Mouse (Mus musculus) neural tube, embryonic 12.5 days (tissue): ENCODE results near the gene Zfyve27. TPM values are rescaled to one million over a fixed set of nuclear protein-coding genes. Genes with fewer than 3 reads are reported as not detected.

ENCODE experiments used
- ATAC-seq: fragments of 200-750 bp; cut with Nextera tagmentation; 2 replicates; pipeline ENCODE4 v1.8.0; 2017; ENCODE audit warnings: low read depth, mild to moderate bottlenecking, moderate TSS enrichment, moderate library complexity; ENCODE audit not compliant: low FRiP score
- H3K27ac ChIP-seq: fragments of 300-500 bp; sonication (generic); 2 replicates; pipeline ENCODE4 v1.5.1; 2016
- H3K27me3 ChIP-seq: fragments of 300-500 bp; sonication (generic); replicated peaks from 2 replicates; pipeline ENCODE4 v1.6.1; 2016; ENCODE audit warnings: mild to moderate bottlenecking
- H3K36me3 ChIP-seq: fragments of 300-500 bp; sonication (generic); 2 replicates; pipeline ENCODE4 v1.6.1; 2016; ENCODE audit warnings: mild to moderate bottlenecking
- H3K4me1 ChIP-seq: fragments of 300-500 bp; sonication (generic); 2 replicates; pipeline ENCODE4 v1.6.1; 2016
- H3K4me2 ChIP-seq: fragments of 300-500 bp; sonication (generic); replicated peaks from 2 replicates; pipeline ENCODE4 v1.6.1; 2016; ENCODE audit warnings: mild to moderate bottlenecking
- H3K4me3 ChIP-seq: fragments of 300-500 bp; sonication (generic); 2 replicates; pipeline ENCODE4 v1.5.1; 2016
- H3K9ac ChIP-seq: fragments of 300-500 bp; sonication (generic); 2 replicates; pipeline ENCODE4 v1.6.1; 2016; ENCODE audit warnings: mild to moderate bottlenecking
- H3K9me3 ChIP-seq: fragments of 300-500 bp; sonication (generic); 2 replicates; pipeline ENCODE4 v1.6.1; 2016; ENCODE audit warnings: mild to moderate bottlenecking
- WGBS: fragments of 180-500 bp; shearing (Covaris S2); methylation state at CpG from one replicate; pipeline ENCODE4 v1.1.7; 2016; 5-methylcytosine and 5-hydroxymethylcytosine counted together
- polyA plus RNA-seq: library from polyadenylated mRNA; unstranded; fragments of >200 nt; fragmentation: Nextera tagmentation; extraction: Ambion mirVana; gene quantifications from 2 replicates; pipeline ENCODE4 v1.2.1, GENCODE M21; 2016

The Zfyve27 gene
- 55.2 and 59.1 TPM in 2 replicates for polyA plus RNA-seq

GRCm38 (mm10) chr19:42163764-42164163, at the start of gene Zfyve27:
TSS of gene Zfyve27 (plus strand) at chr19:42163951.
- H3K4me1 ChIP-seq, result peaks cover 6% of the 10 kb centered on the region; the same call in 1 of the 2 replicates
- WGBS, result 75% methylated on average over 5 of the region's 5 CpGs
- ATAC-seq, result no peak
- no peaks in the 10 kb centered on the region for H3K9me3 ChIP-seq
- H3K4me3 ChIP-seq, result no peak within 1 kb of the TSS
- H3K9ac ChIP-seq, result no peak within 1 kb of the TSS
- no peaks in the 10 kb centered on the region for H3K36me3 ChIP-seq
- H3K27me3 ChIP-seq, result peaks cover 15% of the 10 kb centered on the region
- H3K27ac ChIP-seq, result no peak within 1 kb of the TSS
- no peak within 1 kb of the TSS for H3K4me2 ChIP-seq

GRCm38 (mm10) chr19:42115783-42116335, 47.9 kb upstream of the Zfyve27 start:
- no peak overlapping the region for H3K4me2 ChIP-seq
- no peak overlapping the region for H3K9ac ChIP-seq
- H3K36me3 ChIP-seq, result peaks cover 62% of the 10 kb centered on the region
- no peak overlapping the region for H3K4me3 ChIP-seq
- no peaks in the 10 kb centered on the region for H3K4me1 ChIP-seq
- H3K27ac ChIP-seq, result no peak overlapping the region
- H3K27me3 ChIP-seq, result no peaks in the 10 kb centered on the region
- 87% methylated on average over 4 of the region's 4 CpGs for WGBS
- no peaks in the 10 kb centered on the region for H3K9me3 ChIP-seq
- no peak for ATAC-seq

- Histone ChIP-seq H3K4me1 (no peaks in the 10 kb centered on the region), H3K27ac (no peak overlapping the region), H3K9ac (no peak overlapping the region), H3K36me3 (peaks cover 74% of the 10 kb centered on the region), H3K27me3 (no peaks in the 10 kb centered on the region), H3K4me2 (no peak overlapping the region), H3K4me3 (no peak overlapping the region), H3K9me3 (no peaks in the 10 kb centered on the region)
- ATAC-seq, result no peak
- WGBS, result 96% methylated on average over 9 of the region's 9 CpGs
Observed at GRCm38 (mm10) chr19:42118142-42118541, 45.6 kb upstream of the Zfyve27 start.

- Histone ChIP-seq H3K4me1 (no peaks in the 10 kb centered on the region), H3K27me3 (no peaks in the 10 kb centered on the region), H3K4me3 (no peak overlapping the region), H3K36me3 (peaks cover 74% of the 10 kb centered on the region), H3K27ac (no peak overlapping the region), H3K9ac (no peak overlapping the region), H3K9me3 (no peaks in the 10 kb centered on the region), H3K4me2 (no peak overlapping the region)
- ATAC-seq, result no peak
- 94% methylated on average over 5 of the region's 5 CpGs for WGBS
Observed at GRCm38 (mm10) chr19:42118596-42118995, 45.2 kb upstream of the Zfyve27 start.

- no peak for ATAC-seq
- no peak overlapping the region for H3K4me2 ChIP-seq
- H3K36me3 ChIP-seq, result peaks cover 67% of the 10 kb centered on the region
- 92% methylated on average over 8 of the region's 8 CpGs for WGBS
- no peak overlapping the region for H3K4me3 ChIP-seq
- no peaks in the 10 kb centered on the region for H3K27me3 ChIP-seq
- no peak overlapping the region for H3K9ac ChIP-seq
- H3K27ac ChIP-seq, result no peak overlapping the region
- no peaks in the 10 kb centered on the region for H3K9me3 ChIP-seq
- no peaks in the 10 kb centered on the region for H3K4me1 ChIP-seq
Observed at GRCm38 (mm10) chr19:42120451-42120850, 43.3 kb upstream of the Zfyve27 start.

- Histone ChIP-seq H3K9me3 (no peaks in the 10 kb centered on the region), H3K4me2 (no peak overlapping the region), H3K9ac (no peak overlapping the region), H3K36me3 (peaks cover 40% of the 10 kb centered on the region), H3K27ac (no peak overlapping the region), H3K27me3 (0 out of 2 replicates have a peak, but pooled peaks cover 4% of the 10 kb centered on the region), H3K4me3 (no peak overlapping the region), H3K4me1 (peaks cover 14% of the 10 kb centered on the region)
- ATAC-seq, result no peak
- WGBS, result 90% methylated on average over 13 of the region's 13 CpGs
Observed at GRCm38 (mm10) chr19:42124684-42125083, 39.1 kb upstream of the Zfyve27 start.

GRCm38 (mm10) chr19:42125501-42126218, 38.1 kb upstream of the Zfyve27 start:
- no peak for ATAC-seq
- Histone ChIP-seq H3K4me3 (no peak overlapping the region), H3K27me3 (0 out of 2 replicates have a peak, but pooled peaks cover 4% of the 10 kb centered on the region), H3K9ac (no peak overlapping the region), H3K27ac (no peak overlapping the region), H3K9me3 (no peaks in the 10 kb centered on the region), H3K4me2 (no peak overlapping the region), H3K36me3 (peaks cover 30% of the 10 kb centered on the region), H3K4me1 (peaks cover 21% of the 10 kb centered on the region)
- WGBS, result 82% methylated on average over 11 of the region's 11 CpGs

GRCm38 (mm10) chr19:42126219-42126605, 37.5 kb upstream of the Zfyve27 start:
- Histone ChIP-seq H3K4me2 (no peak overlapping the region), H3K9ac (no peak overlapping the region), H3K4me1 (peaks cover 21% of the 10 kb centered on the region), H3K27me3 (0 out of 2 replicates have a peak, but pooled peaks cover 4% of the 10 kb centered on the region), H3K4me3 (no peak overlapping the region), H3K9me3 (no peaks in the 10 kb centered on the region), H3K36me3 (peaks cover 25% of the 10 kb centered on the region), H3K27ac (no peak overlapping the region)
- ATAC-seq, result no peak
- 91% methylated on average over 6 of the region's 6 CpGs for WGBS

- Histone ChIP-seq H3K27me3 (0 out of 2 replicates have a peak, but pooled peaks cover 4% of the 10 kb centered on the region), H3K36me3 (peaks cover 18% of the 10 kb centered on the region), H3K9ac (no peak overlapping the region), H3K4me2 (no peak overlapping the region), H3K27ac (no peak overlapping the region), H3K9me3 (no peaks in the 10 kb centered on the region), H3K4me1 (peaks cover 21% of the 10 kb centered on the region), H3K4me3 (no peak overlapping the region)
- WGBS, result 93% methylated on average over 5 of the region's 5 CpGs
- no peak for ATAC-seq
Observed at GRCm38 (mm10) chr19:42127024-42127423, 36.7 kb upstream of the Zfyve27 start.

GRCm38 (mm10) chr19:42128052-42128740, 35.6 kb upstream of the Zfyve27 start:
- 5% methylated on average over 23 of the region's 23 CpGs for WGBS
- peak overlapping the region; percentile 93 for H3K4me2 ChIP-seq
- no peak overlapping the region for H3K27ac ChIP-seq
- H3K36me3 ChIP-seq, result peaks cover 12% of the 10 kb centered on the region
- H3K4me1 ChIP-seq, result peaks cover 21% of the 10 kb centered on the region
- peak overlapping the region; percentile 52 for H3K9ac ChIP-seq
- peak overlapping the region; percentile 49 for H3K4me3 ChIP-seq
- H3K9me3 ChIP-seq, result no peaks in the 10 kb centered on the region
- H3K27me3 ChIP-seq, result 0 out of 2 replicates have a peak, but pooled peaks cover 4% of the 10 kb centered on the region
- ATAC-seq, result 0 out of 2 replicates have a peak, but pooled peaks have one; percentile 1

- Histone ChIP-seq H3K9me3 (no peaks in the 10 kb centered on the region), H3K36me3 (peaks cover 7% of the 10 kb centered on the region; the same call in 1 of the 2 replicates), H3K4me3 (peak within 1 kb of the TSS; percentile 49), H3K9ac (peak within 1 kb of the TSS; percentile 52), H3K4me1 (peaks cover 21% of the 10 kb centered on the region), H3K4me2 (peak within 1 kb of the TSS; percentile 93), H3K27ac (no peak within 1 kb of the TSS), H3K27me3 (0 out of 2 replicates have a peak, but pooled peaks cover 4% of the 10 kb centered on the region)
- ATAC-seq, result peak; percentile 95
- under 1% methylated on average over 54 of the region's 54 CpGs for WGBS
Observed at GRCm38 (mm10) chr19:42128787-42129508, 34.8 kb upstream of the Zfyve27 start, which contains the start of gene Avpi1. TSS of gene Avpi1 (minus strand) at chr19:42129059.
